Mouse (Mus musculus): ENCODE measurements around the gene Gm17026.
A peak's percentile ranks its signal among the peaks of the same experiment; 100 is the strongest.
"Not testable (repeated sequence)": the region's sequence is repeated elsewhere in the genome, so short reads cannot be mapped to it uniquely, and the experiment has no call there.

The Gm17026 gene

GRCm38 (mm10) chr14:42259948-42260347 lies at the start of gene Gm17026:
Gm17026 (minus strand) TSS chr14:42260048.
- not testable (repeated sequence) for DNase-seq

- DNase-seq = not testable (repeated sequence)
These were observed 37.4 kb upstream of the Gm17026 start, which contains the start of gene Gm9611 for GRCm38 (mm10) chr14:42297258-42297657. Gm9611 (minus strand) TSS chr14:42297358.

GRCm38 (mm10) chr14:42216766-42217537 lies 42.9 kb downstream of the Gm17026 start:
- DNase-seq = peak; percentile 3

Data from cerebellum, adult 11-12 months (tissue).